In the genomic region with DNA sequence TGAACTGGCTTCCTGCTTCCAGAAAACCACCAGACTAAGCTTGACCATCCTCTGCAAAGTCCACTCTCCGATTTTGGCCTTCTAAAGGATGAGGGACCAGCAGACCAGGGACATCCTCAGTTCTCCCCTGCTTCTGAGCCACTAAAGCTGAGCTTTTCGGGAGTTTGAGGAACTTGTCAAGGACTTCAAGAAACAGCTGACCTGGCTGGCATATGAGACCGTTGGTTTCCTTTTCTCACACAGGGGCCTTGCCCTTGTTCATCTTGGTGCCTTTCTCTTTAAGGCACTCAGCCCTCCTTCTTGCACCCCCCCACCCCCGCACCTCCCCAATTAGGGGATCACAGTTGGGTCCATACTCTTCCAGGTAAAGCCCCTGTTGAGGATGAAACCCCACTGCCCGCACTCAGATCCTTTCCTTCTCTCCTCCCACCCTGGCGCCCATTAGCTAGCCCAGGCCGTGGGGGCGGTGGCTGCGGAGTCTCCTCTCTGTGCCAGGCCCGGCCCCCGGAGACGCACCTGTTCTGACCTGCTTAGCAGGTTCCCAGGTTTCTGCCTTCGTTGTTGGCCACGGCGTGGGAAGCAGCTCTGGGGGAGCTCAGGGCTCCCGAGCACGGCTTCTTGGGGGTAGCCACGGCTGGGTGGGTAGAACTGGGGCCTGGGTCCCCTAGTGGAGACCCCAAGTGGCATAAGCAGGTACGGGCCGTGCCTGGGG, we compare ENCODE assay signal across 9 mouse cellular contexts. TPM values are rescaled to one million over a fixed set of nuclear protein-coding genes. Genes with fewer than 3 reads are reported as not detected.
DNase-seq lines count a peak whose midpoint lies in the region; ATAC-seq and TF ChIP-seq lines count a peak whose summit lies in the region.
"Had no signal": no experiment of that assay in that cellular context is flagged by ENCODE, and none has a peak within 500 bp of the region (broad histone marks: within the 10 kb centered on the region; RNA-seq: fewer than 3 reads in every experiment).

A gene (plus strand): TSS at position 255 of the 712 bp plus-strand sequence.

- no peak within 1 kb of the TSS for H3K9ac ChIP-seq in limb, embryonic 12.5 days (replicated peaks)

- TF ChIP-seq POLR2A in bone marrow, adult 2 months (IDR thresholded peaks at IDR 0.05; ENCODE audit: borderline replicate concordance, control insufficient read depth, low read depth, low read length), result no peak

- H3K4me1 ChIP-seq in bone marrow, adult 2 months (ENCODE audit: control insufficient read depth, insufficient read depth, low read length), result peaks cover 2% of the 10 kb centered on the region; the same call in 1 of the 2 replicates
- H3K4me1 ChIP-seq in limb, embryonic 12.5 days (replicated peaks), result peaks cover 7% of the 10 kb centered on the region

- peak within 1 kb of the TSS; percentile 29 for H3K4me3 ChIP-seq in bone marrow, adult 2 months (replicated peaks; ENCODE audit: control insufficient read depth, low read depth, low read length)
- no peak within 1 kb of the TSS for H3K4me3 ChIP-seq in limb, embryonic 12.5 days (replicated peaks)
- H3K4me3 ChIP-seq: midbrain, embryonic 10.5 days had no signal

- peak; percentile 50 for ATAC-seq in granulocyte monocyte progenitor cell, adult 5-6 weeks (replicated peaks; ENCODE audit: poor library complexity, severe bottlenecking)
- no peak for ATAC-seq in limb, embryonic 12.5 days (ENCODE audit: insufficient number of reproducible peaks, insufficient read depth, low FRiP score, low TSS enrichment, low read depth)
- peak; percentile 38 for ATAC-seq in megakaryocyte progenitor cell, adult 5-6 weeks (replicated peaks; ENCODE audit: poor library complexity)

- H3K27me3 ChIP-seq in limb, embryonic 12.5 days, result peaks cover 24% of the 10 kb centered on the region

- H3K36me3 ChIP-seq in limb, embryonic 12.5 days, result no peaks in the 10 kb centered on the region
- H3K36me3 ChIP-seq: midbrain, embryonic 10.5 days had no signal

- no peaks in the 10 kb centered on the region for H3K9me3 ChIP-seq in limb, embryonic 12.5 days
- H3K9me3 ChIP-seq: midbrain, embryonic 10.5 days had no signal

- TF ChIP-seq CTCF in bone marrow, adult 2 months (IDR thresholded peaks at IDR 0.05; ENCODE audit: control insufficient read depth, insufficient read depth, low read length), result no peak

- no peak for DNase-seq in layer of hippocampus, adult 9-11 months
- DNase-seq in layer of hippocampus, adult 11-12 months (ENCODE audit: low spot score), result no peak
- DNase-seq in embryo, embryonic 9.5 days (ENCODE audit: extremely low spot score), result no peak
- no peak for DNase-seq in right cerebral cortex, postnatal 4 days

- 17% methylated on average over 20 of the region's 20 CpGs for WGBS in bone marrow, adult 2 months
- 40% methylated on average over 20 of the region's 20 CpGs for WGBS in limb, embryonic 12.5 days

- no peak within 1 kb of the TSS; the same call in 1 of the 2 replicates for H3K27ac ChIP-seq in bone marrow, adult 2 months (ENCODE audit: control insufficient read depth, insufficient read depth, low read depth, low read length, poor library complexity)
- no peak within 1 kb of the TSS for H3K27ac ChIP-seq in limb, embryonic 12.5 days
- H3K27ac ChIP-seq: midbrain, embryonic 10.5 days had no signal

- H3K4me2 ChIP-seq in limb, embryonic 12.5 days, result 0 out of 2 replicates have a peak within 1 kb of the TSS, but pooled peaks have one; percentile 13

RNA-seq across cellular contexts. Expression of the gene that starts here (rescaled TPM):
- 0.27 and 1.1 TPM in 2 replicates for polyA plus RNA-seq in bone marrow, adult 2 months (2011; ENCODE audit: insufficient read depth, insufficient read length, low replicate concordance, missing spikeins)
- 1.5 and 2.4 TPM in 2 replicates for total RNA-seq in granulocyte monocyte progenitor cell, adult 5-6 weeks (2014; fragmentation: Nextera tagmentation)
- total RNA-seq in granulocyte monocyte progenitor cell, adult 5-6 weeks (2017), result 0.99 and 1.6 TPM in 2 replicates
- 6.2 and 7.8 TPM in 2 replicates for polyA plus RNA-seq in limb, embryonic 12.5 days (2016; fragmentation: Nextera tagmentation; extraction: Ambion mirVana)
- 0.15 and 0.49 TPM in 2 replicates for total RNA-seq in megakaryocyte progenitor cell, adult 5-6 weeks (2015)
- total RNA-seq in megakaryocyte progenitor cell, adult 5-6 weeks (2017), result 0.37 and 0.84 TPM in 2 replicates

Comparison
In these comparisons a context has a peak if more than half of its experiments do, and no peak if none do; other contexts are left out.
1. Peak in ATAC-seq in megakaryocyte progenitor cell, adult 5-6 weeks; RNA of the gene not detected or under 1 TPM.